Mouse (Mus musculus) G1E (cell line): ENCODE measurements around the gene Ptprg. TPM values are rescaled to one million over a fixed set of nuclear protein-coding genes. Genes with fewer than 3 reads are reported as not detected.

ENCODE experiments used
- ATAC-seq: 2 replicates; pipeline ENCODE4 v1.8.0; 2016; ENCODE audit warnings: mild to moderate bottlenecking; ENCODE audit not compliant: insufficient number of reproducible peaks, poor library complexity, low FRiP score, severe bottlenecking; ENCODE audit errors: extremely low read depth
- DNase-seq: peaks from one replicate; pipeline ENCODE4 v3.0.0; 2012; ENCODE audit warnings: low spot score
- H3K27me3 ChIP-seq: 2 replicates; pipeline ENCODE4 v1.6.1; 2012; ENCODE audit warnings: mild to moderate bottlenecking, low read length, inconsistent platforms; ENCODE audit not compliant: insufficient read depth
- H3K36me3 ChIP-seq: replicated peaks from 2 replicates; pipeline ENCODE3; 2012; ENCODE audit warnings: mild to moderate bottlenecking, inconsistent platforms
- H3K4me1 ChIP-seq: 2 replicates; pipeline ENCODE4 v1.6.1; 2012; ENCODE audit warnings: low read depth, low read length, inconsistent platforms, mixed read lengths; ENCODE audit not compliant: insufficient read depth
- H3K4me3 ChIP-seq: 2 replicates; pipeline ENCODE4 v1.5.1; 2012; ENCODE audit warnings: low read depth, mild to moderate bottlenecking, inconsistent platforms, low read length, moderate library complexity, mixed read lengths
- H3K9me3 ChIP-seq: replicated peaks from 2 replicates; pipeline ENCODE4 v1.6.1; 2012; ENCODE audit warnings: inconsistent platforms
- CTCF ChIP-seq: IDR thresholded peaks from 2 replicates; pipeline ENCODE4 v1.5.1; 2012; ENCODE audit warnings: low read depth, low read length, inconsistent platforms, mixed read lengths
- GATA1 ChIP-seq: IDR thresholded peaks from 2 replicates; pipeline ENCODE4 v1.6.1; 2012; ENCODE audit warnings: borderline replicate concordance, low read length, inconsistent platforms, mixed read lengths
- GATA2 ChIP-seq: IDR thresholded peaks from 2 replicates; pipeline ENCODE4 v1.6.1; 2012; ENCODE audit warnings: low read depth, low read length, inconsistent platforms, borderline replicate concordance
- POLR2AphosphoS5 ChIP-seq: IDR thresholded peaks from 2 replicates; pipeline ENCODE4 v1.6.1; 2012; ENCODE audit warnings: low read depth, low read length, inconsistent platforms; ENCODE audit not compliant: insufficient replicate concordance
- TAL1 ChIP-seq: conservative IDR thresholded peaks from 2 replicates; pipeline ENCODE4 v1.6.1; 2012; ENCODE audit warnings: low read depth, low read length, inconsistent platforms, mixed read lengths
- polyA plus RNA-seq: library from polyadenylated mRNA; stranded (reverse); fragments of >175 nt; gene quantifications from 2 replicates; pipeline ENCODE4 v1.2.3, GENCODE M21; 2012
- total RNA-seq, 2 experiments: library from RNA; stranded (forward) in 1 of 2; stranded (reverse) in 1 of 2; fragments of 200-1000 nt in 1 of 2; fragments of >200 nt in 1 of 2; fragmentation: Nextera tagmentation in 1 of 2; gene quantifications; 2 replicates each; pipeline ENCODE4 v1.2.3; 2014 to 2017

The Ptprg gene
- total and polyA plus RNA-seq, 3 experiments, result 0.05 TPM; not detected in 2

GRCm38 (mm10) chr14:11704871-11705270, 151.5 kb downstream of the Ptprg start:
- Histone ChIP-seq H3K4me3 (no peak overlapping the region), H3K27me3 (no peaks in the 10 kb centered on the region), H3K9me3 (peaks cover 5% of the 10 kb centered on the region; the same call in 1 of the 2 replicates), H3K36me3 (no peaks in the 10 kb centered on the region), H3K4me1 (no peaks in the 10 kb centered on the region)
- TF ChIP-seq POLR2AphosphoS5 (no peak), TAL1 (no peak), GATA1 (no peak), CTCF (no peak), GATA2 (no peak)
- ATAC-seq (no peak), DNase-seq (no peak)

GRCm38 (mm10) chr14:11709352-11709751, 156.0 kb downstream of the Ptprg start:
- ATAC-seq (no peak), DNase-seq (no peak)
- TF ChIP-seq GATA2, result no peak
- TF ChIP-seq TAL1, result no peak
- no peak for TF ChIP-seq GATA1
- no peak for TF ChIP-seq POLR2AphosphoS5
- no peak for TF ChIP-seq CTCF
- no peaks in the 10 kb centered on the region for H3K36me3 ChIP-seq
- no peaks in the 10 kb centered on the region for H3K27me3 ChIP-seq
- no peak overlapping the region for H3K4me3 ChIP-seq
- H3K4me1 ChIP-seq, result no peaks in the 10 kb centered on the region
- peaks cover 12% of the 10 kb centered on the region; the same call in 1 of the 2 replicates for H3K9me3 ChIP-seq

GRCm38 (mm10) chr14:11709798-11710197, 156.5 kb downstream of the Ptprg start:
- H3K36me3 ChIP-seq, result no peaks in the 10 kb centered on the region
- ATAC-seq (no peak), DNase-seq (no peak)
- no peaks in the 10 kb centered on the region for H3K27me3 ChIP-seq
- TF ChIP-seq CTCF, result no peak
- TF ChIP-seq GATA1, result no peak
- no peak for TF ChIP-seq POLR2AphosphoS5
- H3K9me3 ChIP-seq, result peaks cover 10% of the 10 kb centered on the region; the same call in 1 of the 2 replicates
- no peak overlapping the region for H3K4me3 ChIP-seq
- H3K4me1 ChIP-seq, result no peaks in the 10 kb centered on the region

GRCm38 (mm10) chr14:11710410-11711122, 157.2 kb downstream of the Ptprg start:
- H3K4me1 ChIP-seq, result no peaks in the 10 kb centered on the region
- peaks cover 9% of the 10 kb centered on the region; the same call in 1 of the 2 replicates for H3K9me3 ChIP-seq
- DNase-seq (no peak), ATAC-seq (no peak)
- TF ChIP-seq TAL1 (no peak), GATA1 (no peak), POLR2AphosphoS5 (no peak)
- no peak overlapping the region for H3K4me3 ChIP-seq
- H3K27me3 ChIP-seq, result no peaks in the 10 kb centered on the region
- no peaks in the 10 kb centered on the region for H3K36me3 ChIP-seq

GRCm38 (mm10) chr14:11712146-11712545, 158.8 kb downstream of the Ptprg start:
- no peak for DNase-seq

GRCm38 (mm10) chr14:11716230-11716629, 162.9 kb downstream of the Ptprg start:
- 0 out of 2 replicates have a peak, but pooled peaks cover 2% of the 10 kb centered on the region for H3K9me3 ChIP-seq
- no peaks in the 10 kb centered on the region for H3K4me1 ChIP-seq
- no peak for ATAC-seq

More at GRCm38 (mm10) chr14:11712146-11712545, 158.8 kb downstream of the Ptprg start:
- H3K4me3 ChIP-seq, result no peak overlapping the region
- no peaks in the 10 kb centered on the region for H3K27me3 ChIP-seq
- H3K9me3 ChIP-seq, result peaks cover 9% of the 10 kb centered on the region; the same call in 1 of the 2 replicates
- H3K4me1 ChIP-seq, result no peaks in the 10 kb centered on the region
- no peak for TF ChIP-seq GATA2
- no peak for TF ChIP-seq TAL1
- TF ChIP-seq CTCF, result no peak
- no peak for TF ChIP-seq POLR2AphosphoS5
- TF ChIP-seq GATA1, result no peak
- ATAC-seq, result no peak
- no peaks in the 10 kb centered on the region for H3K36me3 ChIP-seq

More at GRCm38 (mm10) chr14:11716230-11716629, 162.9 kb downstream of the Ptprg start:
- H3K36me3 ChIP-seq, result no peaks in the 10 kb centered on the region
- no peak for DNase-seq
- no peak for TF ChIP-seq CTCF
- TF ChIP-seq GATA1, result no peak
- TF ChIP-seq POLR2AphosphoS5, result no peak
- TF ChIP-seq TAL1, result no peak
- TF ChIP-seq GATA2, result no peak
- H3K4me3 ChIP-seq, result no peak overlapping the region
- H3K27me3 ChIP-seq, result no peaks in the 10 kb centered on the region
